Mouse (Mus musculus) CH12.LX (cell line): Measurements from ENCODE around the gene Kcnh7. TPM values are rescaled to one million over a fixed set of nuclear protein-coding genes. Genes with fewer than 3 reads are reported as not detected.

Source experiments
- DNase-seq: peaks from one replicate; pipeline ENCODE4 v3.0.0-alpha.2; 2013; ENCODE audit errors: extremely low read depth
- H3K27ac ChIP-seq: 2 replicates; pipeline ENCODE4 v1.5.1; 2012; ENCODE audit warnings: low read depth, mild to moderate bottlenecking, control low read depth, moderate library complexity; ENCODE audit not compliant: insufficient read depth
- H3K27me3 ChIP-seq: replicated peaks from 2 replicates; pipeline ENCODE3; 2012; ENCODE audit warnings: inconsistent platforms
- H3K36me3 ChIP-seq, 2 experiments: replicated peaks in 1 of 2; 2 replicates each; pipeline versions ENCODE3 to v1.6.1; 2012; ENCODE audit warnings: inconsistent platforms in 1 of 2, low read length in 1 of 2, mild to moderate bottlenecking in 1 of 2, mixed read lengths in 1 of 2, moderate library complexity in 1 of 2; ENCODE audit not compliant: control insufficient read depth in 1 of 2, insufficient read depth in 1 of 2
- H3K4me1 ChIP-seq, 2 experiments: 2 replicates each; pipeline ENCODE4 v1.6.1; 2012; ENCODE audit warnings: inconsistent platforms in 1 of 2, moderate library complexity in 1 of 2; ENCODE audit not compliant: insufficient read depth in 2 of 2, control insufficient read depth in 1 of 2
- H3K4me2 ChIP-seq: 2 replicates; pipeline ENCODE4 v1.6.1; 2012; ENCODE audit warnings: low read depth, mild to moderate bottlenecking, control low read depth; ENCODE audit not compliant: poor library complexity, insufficient read depth, severe bottlenecking
- H3K4me3 ChIP-seq, 3 experiments: fragments of 150-350 bp in 1 of 3; sonication (generic) in 1 of 3; replicated peaks in 1 of 3; 2 replicates each; pipeline versions ENCODE3 to v1.5.1; 2011 to 2012; ENCODE audit warnings: low read depth in 2 of 3, low read length in 2 of 3, mild to moderate bottlenecking in 2 of 3, moderate library complexity in 2 of 3, control low read depth in 1 of 3, improper control_type of control experiment in 1 of 3, inconsistent platforms in 1 of 3, mixed read lengths in 1 of 3; ENCODE audit not compliant: poor library complexity in 1 of 3
- H3K79me2 ChIP-seq: replicated peaks from 2 replicates; pipeline ENCODE4 v1.6.1; 2012; ENCODE audit warnings: mild to moderate bottlenecking, moderate library complexity; ENCODE audit not compliant: control insufficient read depth, poor library complexity, insufficient read depth, severe bottlenecking; ENCODE audit errors: extremely low read depth
- H3K9ac ChIP-seq: 2 replicates; pipeline ENCODE4 v1.6.1; 2012; ENCODE audit warnings: low read depth, mild to moderate bottlenecking, control low read depth, moderate library complexity; ENCODE audit not compliant: insufficient read depth
- H3K9me3 ChIP-seq: replicated peaks from 2 replicates; pipeline ENCODE3; 2012; ENCODE audit warnings: low read length, inconsistent platforms, mixed read lengths
- CTCF ChIP-seq, 2 experiments: IDR thresholded peaks in 1 of 2; conservative IDR thresholded peaks in 1 of 2; 2 replicates each; pipeline ENCODE4 v1.5.1; 2011 to 2012; ENCODE audit warnings: low read depth in 2 of 2, low read length in 2 of 2, improper control_type of control experiment in 1 of 2, inconsistent platforms in 1 of 2, mild to moderate bottlenecking in 1 of 2, moderate library complexity in 1 of 2
- E2F4 ChIP-seq: IDR thresholded peaks from 2 replicates; pipeline ENCODE4 v1.6.1; 2011; ENCODE audit warnings: low read depth, low read length, improper control_type of control experiment; ENCODE audit not compliant: insufficient replicate concordance
- ELF1 ChIP-seq: IDR thresholded peaks from 2 replicates; pipeline ENCODE4 v1.6.1; 2014; ENCODE audit warnings: low read depth, mild to moderate bottlenecking, inconsistent platforms, low read length, improper control_type of control experiment
- EP300 ChIP-seq: IDR thresholded peaks from 2 replicates; pipeline ENCODE4 v1.6.1; 2011; ENCODE audit warnings: low read length, improper control_type of control experiment
- GABPA ChIP-seq: IDR thresholded peaks from 2 replicates; pipeline ENCODE4 v1.6.1; 2012; ENCODE audit warnings: low read depth, low read length, improper control_type of control experiment, inconsistent platforms; ENCODE audit not compliant: insufficient replicate concordance
- JUN ChIP-seq: IDR thresholded peaks from 2 replicates; pipeline ENCODE4 v1.6.1; 2011; ENCODE audit warnings: low read depth, mild to moderate bottlenecking, low read length, improper control_type of control experiment, moderate library complexity; ENCODE audit not compliant: insufficient read depth
- KAT2A ChIP-seq: IDR thresholded peaks from 2 replicates; pipeline ENCODE4 v1.6.1; 2012; ENCODE audit warnings: low read length, improper control_type of control experiment, inconsistent platforms; ENCODE audit not compliant: insufficient replicate concordance
- MAX ChIP-seq: IDR thresholded peaks from 2 replicates; pipeline ENCODE4 v1.6.1; 2011; ENCODE audit warnings: low read length, improper control_type of control experiment
- MXI1 ChIP-seq: IDR thresholded peaks from 2 replicates; pipeline ENCODE4 v1.6.1; 2011; ENCODE audit warnings: mild to moderate bottlenecking, low read depth, low read length, improper control_type of control experiment
- NELFE ChIP-seq: IDR thresholded peaks from 2 replicates; pipeline ENCODE4 v1.6.1; 2011; ENCODE audit warnings: low read depth, low read length, improper control_type of control experiment
- NRF1 ChIP-seq: IDR thresholded peaks from 2 replicates; pipeline ENCODE4 v1.6.1; 2014; ENCODE audit warnings: low read depth, mild to moderate bottlenecking, inconsistent platforms, low read length, improper control_type of control experiment, moderate library complexity
- POLR2A ChIP-seq: IDR thresholded peaks from 2 replicates; pipeline ENCODE4 v1.6.1; 2011; ENCODE audit warnings: low read depth, mild to moderate bottlenecking, improper control_type of control experiment, low read length
- POLR2AphosphoS2 ChIP-seq: IDR thresholded peaks from 2 replicates; pipeline ENCODE4 v1.6.1; 2011; ENCODE audit warnings: low read depth, low read length, improper control_type of control experiment
- USF2 ChIP-seq: conservative IDR thresholded peaks from 2 replicates; pipeline ENCODE4 v1.6.1; 2011; ENCODE audit warnings: low read depth, low read length, improper control_type of control experiment
- ZKSCAN1 ChIP-seq: IDR thresholded peaks from 2 replicates; pipeline ENCODE4 v1.6.1; 2012; ENCODE audit warnings: low read depth, inconsistent platforms, low read length, improper control_type of control experiment, borderline replicate concordance
- ZMIZ1 ChIP-seq: IDR thresholded peaks from 2 replicates; pipeline ENCODE4 v1.6.1; 2012; ENCODE audit warnings: low read depth, mild to moderate bottlenecking, inconsistent platforms, low read length, improper control_type of control experiment
- dilution Hi-C: fragments of 300-500 bp; cut with MboI; formaldehyde crosslinking; loops from 2 replicates; pipeline ENCODE4 v1.14.3; 2020; ENCODE audit warnings: low sequenced_read_pairs; ENCODE audit not compliant: extremely low pct_unique_long_range_greater_than_20kb, extremely low pct_ligation_motif_present
- in situ Hi-C: fragments of 300-500 bp; cut with MboI; formaldehyde crosslinking; loops from 3 replicates; pipeline ENCODE4 v1.14.3; 2019; ENCODE audit warnings: low sequenced_read_pairs, low pct_ligation_motif_present, low pct_unique_long_range_greater_than_20kb, mixed read lengths
- polyA plus RNA-seq: library from polyadenylated mRNA; unstranded; fragments of >175 nt; gene quantifications from 2 replicates; pipeline ENCODE4 v1.2.1, GENCODE M21; 2012; ENCODE audit warnings: low read depth; ENCODE audit not compliant: insufficient read length
- total RNA-seq, 2 experiments: library from RNA; depleted of rRNA; stranded (reverse); fragments of 300-350 nt in 1 of 2; fragments of >200 nt in 1 of 2; gene quantifications; 2 replicates each; pipeline ENCODE4 v1.2.3; 2012 to 2014

The Kcnh7 gene
- total and polyA plus RNA-seq, 3 experiments = 0.10 TPM; not detected in 2

GRCm38 (mm10) chr2:62672788-62673187 lies 511.3 kb downstream of the Kcnh7 start:
- dilution Hi-C loops = no loop called here
- TF ChIP-seq ELF1 = no peak
- no peak for TF ChIP-seq POLR2A
- no peak for TF ChIP-seq MXI1
- TF ChIP-seq EP300 = no peak
- TF ChIP-seq GABPA = no peak
- no peak for TF ChIP-seq CTCF (conservative IDR thresholded peaks at IDR 0.05 in 1 of 2, IDR thresholded peaks at IDR 0.05 in 1 of 2; ENCODE audit: low read depth in 2 of 2, low read length in 2 of 2)
- no peak for TF ChIP-seq ZMIZ1
- no peak for TF ChIP-seq JUN
- TF ChIP-seq, all 38 proteins: peak for 0

GRCm38 (mm10) chr2:62670767-62671166 lies 513.3 kb downstream of the Kcnh7 start:
- in situ Hi-C loops = no loop called here
- Histone ChIP-seq H3K79me2 (no peaks in the 10 kb centered on the region), H3K27ac (no peak overlapping the region), H3K4me2 (no peak overlapping the region), H3K9ac (no peak overlapping the region), H3K4me3 (no peak overlapping the region), H3K36me3 (peaks cover 3 to 4% of the 10 kb centered on the region in 2 experiments), H3K27me3 (no peaks in the 10 kb centered on the region), H3K9me3 (no peaks in the 10 kb centered on the region), H3K4me1 (peaks cover 0 to 4% of the 10 kb centered on the region in 2 experiments; a peak in 1 of 4 replicates)
- DNase-seq = no peak
- dilution Hi-C loops = no loop called here
- TF ChIP-seq USF2 (no peak), NRF1 (no peak), ZKSCAN1 (no peak), MAX (no peak), POLR2A (no peak), POLR2AphosphoS2 (no peak), MXI1 (no peak), KAT2A (no peak), ZMIZ1 (no peak), NELFE (no peak), E2F4 (no peak)

More at GRCm38 (mm10) chr2:62672788-62673187, 511.3 kb downstream of the Kcnh7 start:
- peaks cover 3 to 4% of the 10 kb centered on the region in 2 experiments for H3K36me3 ChIP-seq
- H3K27me3 ChIP-seq = no peaks in the 10 kb centered on the region
- no peak overlapping the region for H3K4me3 ChIP-seq
- H3K9ac ChIP-seq = no peak overlapping the region
- DNase-seq = no peak
- no peak overlapping the region for H3K4me2 ChIP-seq
- H3K4me1 ChIP-seq = peaks cover 0 to 4% of the 10 kb centered on the region in 2 experiments; a peak in 2 of 4 replicates
- in situ Hi-C loops = no loop called here
- no peaks in the 10 kb centered on the region for H3K9me3 ChIP-seq
- H3K79me2 ChIP-seq = no peaks in the 10 kb centered on the region
- H3K27ac ChIP-seq = no peak overlapping the region
